Mouse (Mus musculus): Measurements from ENCODE around the gene F3. TPM values are rescaled to one million over a fixed set of nuclear protein-coding genes. Genes with fewer than 3 reads are reported as not detected.

The F3 gene
- total and polyA plus RNA-seq, 3 experiments, result 0.46 to 0.73 (median 0.55) TPM

DNA sequence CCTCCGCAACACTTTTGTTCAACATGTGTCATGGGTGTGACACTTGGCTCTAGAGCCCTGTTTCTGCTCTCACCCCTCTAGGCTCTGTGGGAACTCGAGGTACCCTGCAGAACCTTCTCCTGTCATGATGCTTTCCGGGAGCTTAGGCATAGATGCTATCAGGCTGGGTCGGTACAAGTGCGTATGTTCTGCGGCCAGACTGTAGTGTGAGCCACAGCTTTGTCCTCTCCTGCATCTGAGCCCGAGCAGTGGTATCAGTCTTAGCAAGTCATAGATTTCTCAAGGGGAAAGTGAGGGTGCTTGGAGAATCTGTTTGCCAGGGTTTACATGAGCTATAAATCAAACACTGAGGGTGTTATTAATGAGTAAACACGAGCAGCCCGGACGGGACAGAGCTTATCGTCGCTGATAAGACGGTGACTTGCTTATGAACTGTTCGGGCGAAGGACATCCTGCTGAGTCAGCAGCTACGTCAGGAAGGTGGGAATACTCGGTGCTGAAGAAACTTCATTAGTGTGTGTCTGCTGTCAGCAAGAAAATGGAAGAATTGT lies 10.1 kb upstream of the F3 start:
- no peak for DNase-seq (ENCODE audit: extremely low read depth)
- H3K4me3 ChIP-seq (replicated peaks in 1 of 3; ENCODE audit: low read depth in 2 of 3, low read length in 2 of 3, poor library complexity in 1 of 3), result no peak overlapping the region
- H3K9me3 ChIP-seq (replicated peaks; ENCODE audit: low read length), result no peaks in the 10 kb centered on the region
- no peak overlapping the region for H3K27ac ChIP-seq (ENCODE audit: insufficient read depth, low read depth)
- H3K9ac ChIP-seq (ENCODE audit: insufficient read depth, low read depth), result no peak overlapping the region
- in situ Hi-C loops (cut with MboI; ENCODE audit: low pct_ligation_motif_present, low pct_unique_long_range_greater_than_20kb, low sequenced_read_pairs) (loop anchor here (25.0 kb wide), 1 partner anchor 401 kb away; no protein-coding TSS in a partner anchor), dilution Hi-C loops (cut with MboI; ENCODE audit: extremely low pct_ligation_motif_present, extremely low pct_unique_long_range_greater_than_20kb, low sequenced_read_pairs) (no loop called here)
- no peaks in the 10 kb centered on the region for H3K36me3 ChIP-seq (replicated peaks in 1 of 2; ENCODE audit: control insufficient read depth in 1 of 2, insufficient read depth in 1 of 2, low read length in 1 of 2)
- no peaks in the 10 kb centered on the region for H3K27me3 ChIP-seq (replicated peaks)
- H3K4me2 ChIP-seq (ENCODE audit: insufficient read depth, low read depth, poor library complexity, severe bottlenecking), result no peak overlapping the region
- H3K79me2 ChIP-seq (replicated peaks; ENCODE audit: control insufficient read depth, extremely low read depth, insufficient read depth, poor library complexity, severe bottlenecking), result no peaks in the 10 kb centered on the region
- TF ChIP-seq POLR2A (IDR thresholded peaks at IDR 0.05; ENCODE audit: low read depth, low read length), result no peak
- no peak for TF ChIP-seq GABPA (IDR thresholded peaks at IDR 0.05; ENCODE audit: insufficient replicate concordance, low read depth, low read length)
- peak; percentile 81 for TF ChIP-seq MAFK (IDR thresholded peaks at IDR 0.05; ENCODE audit: insufficient replicate concordance, low read length)
- H3K4me1 ChIP-seq (ENCODE audit: control insufficient read depth in 1 of 2, insufficient read depth in 2 of 2), result no peaks in the 10 kb centered on the region

- Histone ChIP-seq H3K79me2 (replicated peaks; ENCODE audit: control insufficient read depth, extremely low read depth, insufficient read depth, poor library complexity, severe bottlenecking) (no peaks in the 10 kb centered on the region), H3K36me3 (replicated peaks in 1 of 2; ENCODE audit: control insufficient read depth in 1 of 2, insufficient read depth in 1 of 2, low read length in 1 of 2) (no peaks in the 10 kb centered on the region), H3K27me3 (replicated peaks) (no peaks in the 10 kb centered on the region), H3K9ac (ENCODE audit: insufficient read depth, low read depth) (no peak overlapping the region), H3K27ac (ENCODE audit: insufficient read depth, low read depth) (no peak overlapping the region), H3K4me3 (replicated peaks in 1 of 3; ENCODE audit: low read depth in 2 of 3, low read length in 2 of 3, poor library complexity in 1 of 3) (no peak overlapping the region), H3K4me1 (ENCODE audit: control insufficient read depth in 1 of 2, insufficient read depth in 2 of 2) (no peaks in the 10 kb centered on the region), H3K9me3 (replicated peaks; ENCODE audit: low read length) (no peaks in the 10 kb centered on the region), H3K4me2 (ENCODE audit: insufficient read depth, low read depth, poor library complexity, severe bottlenecking) (no peak overlapping the region)
- no peak for DNase-seq (ENCODE audit: extremely low read depth)
- dilution Hi-C loops (cut with MboI; ENCODE audit: extremely low pct_ligation_motif_present, extremely low pct_unique_long_range_greater_than_20kb, low sequenced_read_pairs), result no loop called here
- TF ChIP-seq KAT2A (IDR thresholded peaks at IDR 0.05; ENCODE audit: insufficient replicate concordance, low read length) (no peak), MXI1 (IDR thresholded peaks at IDR 0.05; ENCODE audit: low read depth, low read length) (no peak), PAX5 (IDR thresholded peaks at IDR 0.05; ENCODE audit: low read length) (no peak), HCFC1 (IDR thresholded peaks at IDR 0.05; ENCODE audit: low read depth, low read length) (no peak), MAZ (IDR thresholded peaks at IDR 0.05; ENCODE audit: low read depth, low read length) (no peak), ZKSCAN1 (IDR thresholded peaks at IDR 0.05; ENCODE audit: borderline replicate concordance, low read depth, low read length) (no peak), CHD2 (IDR thresholded peaks at IDR 0.05; ENCODE audit: low read length) (no peak), POLR2AphosphoS2 (IDR thresholded peaks at IDR 0.05; ENCODE audit: low read depth, low read length) (no peak), SMC3 (IDR thresholded peaks at IDR 0.05; ENCODE audit: low read depth, low read length) (no peak), POLR2A (IDR thresholded peaks at IDR 0.05; ENCODE audit: low read depth, low read length) (no peak), IRF4 (IDR thresholded peaks at IDR 0.05; ENCODE audit: low read depth, low read length) (no peak), ELF1 (IDR thresholded peaks at IDR 0.05; ENCODE audit: low read depth, low read length) (no peak), UBTF (IDR thresholded peaks at IDR 0.05; ENCODE audit: low read depth, low read length) (no peak)
- in situ Hi-C loops (cut with MboI; ENCODE audit: low pct_ligation_motif_present, low pct_unique_long_range_greater_than_20kb, low sequenced_read_pairs), result loop anchor here (25.0 kb wide), 1 partner anchor 402 kb away; no protein-coding TSS in a partner anchor
These were observed 9.5 kb upstream of the F3 start for GRCm38 (mm10) chr3:121713816-121714215.
